Mouse (Mus musculus) kidney, adult 2 months (tissue): ENCODE data around the gene Scap.

ENCODE experiments used
- CTCF ChIP-seq: fragments of 200-500 bp; conservative IDR thresholded peaks from 2 replicates; pipeline ENCODE4 v1.5.1; 2011; ENCODE audit warnings: low read depth, mild to moderate bottlenecking, control low read depth, low read length, moderate library complexity, mixed read lengths; ENCODE audit not compliant: insufficient read depth, insufficient read length
- POLR2A ChIP-seq: fragments of 200-500 bp; IDR thresholded peaks from one replicate; pipeline ENCODE4 v1.6.1; 2011; ENCODE audit warnings: low read depth, low read length, control low read depth

- TF ChIP-seq CTCF: peak; percentile 58
- no peak for TF ChIP-seq POLR2A
These were observed 80.7 kb downstream of the Scap start for GRCm38 (mm10) chr9:110413785-110414184.
